Mouse (Mus musculus) limb, embryonic 15.5 days (tissue): Measurements from ENCODE around the gene Ms4a4a. TPM values are rescaled to one million over a fixed set of nuclear protein-coding genes. Genes with fewer than 3 reads are reported as not detected.
"Not testable (repeated sequence)": the region's sequence is repeated elsewhere in the genome, so short reads cannot be mapped to it uniquely, and the experiment has no call there.

Experiments
- ATAC-seq: fragments of 200-750 bp; cut with Nextera tagmentation; 2 replicates; pipeline ENCODE4 v1.8.0; 2017; ENCODE audit warnings: low read depth, moderate TSS enrichment; ENCODE audit not compliant: insufficient number of reproducible peaks, low FRiP score, low TSS enrichment
- H3K27ac ChIP-seq: fragments of 300-500 bp; sonication (generic); 2 replicates; pipeline ENCODE4 v1.5.1; 2015; ENCODE audit warnings: moderate library complexity, mild to moderate bottlenecking, inconsistent platforms
- H3K27me3 ChIP-seq: fragments of 300-500 bp; sonication (generic); 2 replicates; pipeline ENCODE4 v1.6.1; 2015; ENCODE audit warnings: inconsistent platforms
- H3K36me3 ChIP-seq: fragments of 300-500 bp; sonication (generic); 2 replicates; pipeline ENCODE4 v1.6.1; 2015; ENCODE audit warnings: inconsistent platforms
- H3K4me1 ChIP-seq: fragments of 300-500 bp; sonication (generic); 2 replicates; pipeline ENCODE4 v1.6.1; 2015; ENCODE audit warnings: inconsistent platforms
- H3K4me2 ChIP-seq: fragments of 300-500 bp; sonication (generic); 2 replicates; pipeline ENCODE4 v1.6.1; 2015; ENCODE audit warnings: mild to moderate bottlenecking, inconsistent platforms
- H3K4me3 ChIP-seq: fragments of 300-500 bp; sonication (generic); 2 replicates; pipeline ENCODE4 v1.5.1; 2015; ENCODE audit warnings: mild to moderate bottlenecking, inconsistent platforms
- H3K9ac ChIP-seq: fragments of 300-500 bp; sonication (generic); 2 replicates; pipeline ENCODE4 v1.6.1; 2015; ENCODE audit warnings: inconsistent platforms
- H3K9me3 ChIP-seq: fragments of 300-500 bp; sonication (generic); 2 replicates; pipeline ENCODE4 v1.6.1; 2016; ENCODE audit warnings: inconsistent platforms
- WGBS: fragments of 180-500 bp; shearing (Covaris S2); methylation state at CpG from one replicate; pipeline ENCODE4 v1.1.7; 2015; 5-methylcytosine and 5-hydroxymethylcytosine counted together
- polyA plus RNA-seq: library from polyadenylated mRNA; unstranded; fragments of >200 nt; fragmentation: Nextera tagmentation; extraction: Ambion mirVana; gene quantifications from 2 replicates; pipeline ENCODE4 v1.2.1, GENCODE M21; 2015

The Ms4a4a gene
- polyA plus RNA-seq, 1 experiment from 2014 or later: 12.4 TPM

DNA sequence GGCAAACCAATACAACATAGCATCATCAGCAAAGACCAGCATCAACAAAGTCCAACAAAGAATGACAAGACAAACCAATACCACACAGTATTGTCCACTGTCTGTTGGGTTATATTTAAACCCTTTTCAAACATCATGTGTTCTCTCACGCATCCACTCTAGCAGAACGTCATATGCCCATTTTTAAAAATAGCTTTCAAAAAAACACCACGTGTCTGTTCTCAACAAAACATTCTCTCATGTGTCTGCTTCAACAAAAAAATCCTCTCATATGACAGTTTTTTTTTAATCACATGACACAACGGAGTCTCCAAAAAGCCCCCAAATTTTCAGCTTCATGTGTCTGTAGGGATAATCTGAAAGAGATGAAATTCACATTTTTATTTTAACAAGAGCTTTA lies 12.4 kb downstream of the Ms4a4a start:
- Histone ChIP-seq H3K4me1 (no peaks in the 10 kb centered on the region), H3K27ac (no peak overlapping the region), H3K4me2 (no peak overlapping the region), H3K9ac (no peak overlapping the region), H3K9me3 (no peaks in the 10 kb centered on the region), H3K27me3 (no peaks in the 10 kb centered on the region), H3K4me3 (no peak overlapping the region), H3K36me3 (no peaks in the 10 kb centered on the region)
- 81% methylated on average over 4 of the region's 4 CpGs for WGBS
- ATAC-seq: no peak

- Histone ChIP-seq H3K4me1 (no peaks in the 10 kb centered on the region), H3K9ac (no peak overlapping the region), H3K4me2 (no peak overlapping the region), H3K9me3 (no peaks in the 10 kb centered on the region), H3K27me3 (no peaks in the 10 kb centered on the region), H3K27ac (no peak overlapping the region), H3K36me3 (no peaks in the 10 kb centered on the region), H3K4me3 (no peak overlapping the region)
- ATAC-seq: no peak
- WGBS: 74% methylated on average over 2 of the region's 2 CpGs
Measured at GRCm38 (mm10) chr19:11388949-11389348, 13.6 kb downstream of the Ms4a4a start.

DNA sequence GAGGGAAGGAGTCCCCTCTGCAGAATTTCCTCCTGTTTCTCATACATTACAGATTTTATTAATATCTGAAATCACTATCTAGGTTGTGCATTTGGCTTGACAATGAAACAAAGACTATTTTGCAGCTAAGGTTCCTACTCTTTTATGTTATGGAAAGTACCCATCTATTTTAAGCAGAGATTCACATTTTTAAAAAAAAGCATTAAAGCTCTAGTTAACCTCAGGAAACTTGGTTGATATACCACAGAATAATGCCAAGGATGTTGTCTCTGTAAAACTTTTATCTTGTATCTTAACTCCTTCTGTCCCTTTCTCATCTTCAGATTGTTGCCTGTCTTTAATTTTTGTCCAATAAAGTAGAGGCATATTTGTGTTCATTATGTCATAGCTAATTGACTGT lies 20.4 kb downstream of the Ms4a4a start:
- Histone ChIP-seq H3K27ac (no peak overlapping the region), H3K9ac (no peak overlapping the region), H3K36me3 (no peaks in the 10 kb centered on the region), H3K27me3 (no peaks in the 10 kb centered on the region), H3K4me1 (no peaks in the 10 kb centered on the region), H3K9me3 (no peaks in the 10 kb centered on the region), H3K4me3 (no peak overlapping the region), H3K4me2 (no peak overlapping the region)
- ATAC-seq: no peak

- Histone ChIP-seq H3K9ac (no peak within 1 kb of the TSS), H3K4me1 (no peaks in the 10 kb centered on the region), H3K27ac (no peak within 1 kb of the TSS), H3K36me3 (no peaks in the 10 kb centered on the region), H3K4me3 (no peak within 1 kb of the TSS), H3K9me3 (no peaks in the 10 kb centered on the region), H3K4me2 (no peak within 1 kb of the TSS), H3K27me3 (no peaks in the 10 kb centered on the region)
- 82% methylated on average over 3 of the region's 3 CpGs for WGBS
- no peak for ATAC-seq
Measured at GRCm38 (mm10) chr19:11404527-11404926, 29.2 kb downstream of the Ms4a4a start, which contains the start of gene Ms4a4c. Ms4a4c (plus strand) TSS chr19:11404770.

GRCm38 (mm10) chr19:11407428-11407827 lies 32.1 kb downstream of the Ms4a4a start:
- H3K4me2 ChIP-seq: no peak overlapping the region
- H3K27me3 ChIP-seq: no peaks in the 10 kb centered on the region
- no peak overlapping the region for H3K4me3 ChIP-seq
- no peaks in the 10 kb centered on the region for H3K9me3 ChIP-seq
- H3K27ac ChIP-seq: no peak overlapping the region
- no peaks in the 10 kb centered on the region for H3K4me1 ChIP-seq
- ATAC-seq: no peak
- H3K36me3 ChIP-seq: no peaks in the 10 kb centered on the region
- H3K9ac ChIP-seq: no peak overlapping the region

DNA sequence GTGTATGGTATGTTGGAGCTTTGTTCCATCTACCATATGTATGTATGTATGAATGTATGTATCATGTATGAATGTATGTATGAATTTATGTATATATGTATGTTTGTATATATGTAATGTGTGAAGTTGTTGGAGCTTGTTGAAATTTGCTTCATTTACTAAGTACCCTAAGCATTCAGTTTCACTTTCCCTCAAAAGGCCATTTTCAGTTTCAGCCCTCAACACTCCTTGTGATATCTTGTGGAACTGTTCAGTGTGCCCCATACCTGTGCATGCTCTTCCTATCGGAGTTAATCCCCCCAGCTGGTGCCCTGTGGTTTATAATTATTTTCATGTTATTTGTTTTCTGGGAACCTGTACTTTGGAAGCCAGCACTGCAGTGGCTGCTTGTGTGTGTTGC lies 33.3 kb downstream of the Ms4a4a start:
- WGBS: 89% methylated on average over 1 of the region's 1 CpGs
- H3K4me2 ChIP-seq: no peak overlapping the region
- no peaks in the 10 kb centered on the region for H3K9me3 ChIP-seq
- H3K9ac ChIP-seq: no peak overlapping the region
- H3K4me3 ChIP-seq: no peak overlapping the region
- no peak overlapping the region for H3K27ac ChIP-seq
- ATAC-seq: no peak
- H3K36me3 ChIP-seq: no peaks in the 10 kb centered on the region
- H3K27me3 ChIP-seq: no peaks in the 10 kb centered on the region
- H3K4me1 ChIP-seq: no peaks in the 10 kb centered on the region

GRCm38 (mm10) chr19:11411640-11412039 lies 36.3 kb downstream of the Ms4a4a start:
- no peak overlapping the region for H3K27ac ChIP-seq
- H3K36me3 ChIP-seq: no peaks in the 10 kb centered on the region
- no peak overlapping the region for H3K9ac ChIP-seq
- WGBS: 68% methylated on average over 1 of the region's 1 CpGs
- no peak for ATAC-seq
- H3K9me3 ChIP-seq: no peaks in the 10 kb centered on the region
- H3K4me2 ChIP-seq: no peak overlapping the region
- no peaks in the 10 kb centered on the region for H3K27me3 ChIP-seq
- H3K4me1 ChIP-seq: no peaks in the 10 kb centered on the region
- no peak overlapping the region for H3K4me3 ChIP-seq

GRCm38 (mm10) chr19:11414084-11414483 lies 38.8 kb downstream of the Ms4a4a start:
- no peak overlapping the region for H3K27ac ChIP-seq
- no peaks in the 10 kb centered on the region for H3K36me3 ChIP-seq
- no peak overlapping the region for H3K4me3 ChIP-seq
- H3K4me2 ChIP-seq: no peak overlapping the region
- H3K4me1 ChIP-seq: no peaks in the 10 kb centered on the region
- WGBS: 96% methylated on average over 1 of the region's 1 CpGs
- no peaks in the 10 kb centered on the region for H3K9me3 ChIP-seq
- no peak overlapping the region for H3K9ac ChIP-seq
- H3K27me3 ChIP-seq: no peaks in the 10 kb centered on the region
- ATAC-seq: no peak

GRCm38 (mm10) chr19:11415581-11415980 lies 40.3 kb downstream of the Ms4a4a start:
- Histone ChIP-seq H3K9me3 (no peaks in the 10 kb centered on the region), H3K4me1 (no peaks in the 10 kb centered on the region), H3K4me3 (no peak overlapping the region), H3K9ac (no peak overlapping the region), H3K36me3 (no peaks in the 10 kb centered on the region), H3K27me3 (no peaks in the 10 kb centered on the region), H3K4me2 (no peak overlapping the region), H3K27ac (no peak overlapping the region)
- ATAC-seq: no peak
- 72% methylated on average over 3 of the region's 3 CpGs for whole genome bisulfite sequencing

- H3K36me3 ChIP-seq, H3K27ac ChIP-seq, ATAC-seq, H3K9ac ChIP-seq, H3K9me3 ChIP-seq, H3K4me3 ChIP-seq, H3K27me3 ChIP-seq, H3K4me1 ChIP-seq, H3K4me2 ChIP-seq: not testable (repeated sequence)
- 89% methylated on average over 3 of the region's 3 CpGs for WGBS
Measured at GRCm38 (mm10) chr19:11418865-11419264, 43.5 kb downstream of the Ms4a4a start.

DNA sequence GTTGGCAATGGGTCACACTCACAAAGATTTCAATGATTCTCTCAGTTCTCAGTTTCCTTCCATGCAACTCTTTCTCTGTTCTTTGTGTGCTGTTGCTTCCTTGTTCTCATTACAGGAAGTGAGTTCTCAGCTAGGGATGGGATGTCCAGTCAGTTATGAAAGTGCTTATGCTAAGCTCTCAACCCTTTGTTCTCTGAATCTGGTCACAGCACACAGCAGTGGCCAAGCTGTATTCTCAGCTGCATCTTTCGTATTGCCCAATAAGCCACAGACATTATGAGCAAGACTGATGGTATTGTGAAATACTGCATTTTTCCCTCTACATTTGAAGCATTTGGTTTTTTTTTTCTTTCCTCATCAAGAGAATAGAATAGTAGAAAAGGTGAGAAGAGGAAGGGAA lies 55.9 kb downstream of the Ms4a4a start:
- H3K4me3 ChIP-seq, ATAC-seq, H3K9me3 ChIP-seq, H3K36me3 ChIP-seq, H3K27ac ChIP-seq, H3K4me1 ChIP-seq, H3K9ac ChIP-seq, H3K4me2 ChIP-seq, H3K27me3 ChIP-seq: not testable (repeated sequence)
- 87% methylated on average over 1 of the region's 1 CpGs for WGBS

- H3K4me1 ChIP-seq: no peaks in the 10 kb centered on the region
- no peak for ATAC-seq
- WGBS: 85% methylated on average over 4 of the region's 4 CpGs
- H3K9me3 ChIP-seq: no peaks in the 10 kb centered on the region
- H3K4me2 ChIP-seq: no peak overlapping the region
- H3K27ac ChIP-seq: no peak overlapping the region
- no peak overlapping the region for H3K4me3 ChIP-seq
- H3K9ac ChIP-seq: no peak overlapping the region
- H3K27me3 ChIP-seq: no peaks in the 10 kb centered on the region
- no peaks in the 10 kb centered on the region for H3K36me3 ChIP-seq
Measured at GRCm38 (mm10) chr19:11435058-11435834, 59.9 kb downstream of the Ms4a4a start.
